Mouse (Mus musculus): ENCODE data around the gene Zfp131. TPM values are rescaled to one million over a fixed set of nuclear protein-coding genes. Genes with fewer than 3 reads are reported as not detected.

Zfp131 gene
- polyA plus RNA-seq, 1 experiment: 25.4 TPM

DNA sequence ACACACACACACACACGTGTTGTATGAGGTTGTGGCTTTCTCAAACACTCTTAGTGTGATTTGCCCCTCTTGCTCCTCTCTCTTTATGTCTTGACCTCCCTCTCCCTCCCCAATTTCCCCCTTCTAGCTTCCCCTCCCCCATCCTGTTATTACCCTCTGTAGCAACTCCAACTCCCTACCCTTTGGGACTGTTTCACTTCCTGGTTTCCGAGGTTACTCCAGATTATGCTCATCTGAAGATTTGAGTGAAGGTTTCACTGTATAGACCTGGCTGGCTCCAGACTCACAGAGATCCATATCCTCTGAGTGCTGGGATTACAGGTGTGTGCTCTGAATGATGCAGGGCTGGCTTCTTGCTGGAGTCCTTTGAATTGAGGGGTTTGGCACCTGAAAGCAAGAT lies 18.2 kb upstream of the Zfp131 start:
- no peak for TF ChIP-seq CTCF (IDR thresholded peaks at IDR 0.05; ENCODE audit: extremely low read depth, insufficient read depth, low read length)
- no peak for TF ChIP-seq POLR2A (IDR thresholded peaks at IDR 0.05; ENCODE audit: extremely low read depth, insufficient read depth, low read length)
- no peaks in the 10 kb centered on the region for H3K4me1 ChIP-seq (ENCODE audit: control insufficient read depth, insufficient read depth, low read length)
- no peak overlapping the region for H3K4me3 ChIP-seq (ENCODE audit: insufficient read depth, low read length)
- H3K27ac ChIP-seq (ENCODE audit: insufficient read depth, low read length): no peak overlapping the region

DNA sequence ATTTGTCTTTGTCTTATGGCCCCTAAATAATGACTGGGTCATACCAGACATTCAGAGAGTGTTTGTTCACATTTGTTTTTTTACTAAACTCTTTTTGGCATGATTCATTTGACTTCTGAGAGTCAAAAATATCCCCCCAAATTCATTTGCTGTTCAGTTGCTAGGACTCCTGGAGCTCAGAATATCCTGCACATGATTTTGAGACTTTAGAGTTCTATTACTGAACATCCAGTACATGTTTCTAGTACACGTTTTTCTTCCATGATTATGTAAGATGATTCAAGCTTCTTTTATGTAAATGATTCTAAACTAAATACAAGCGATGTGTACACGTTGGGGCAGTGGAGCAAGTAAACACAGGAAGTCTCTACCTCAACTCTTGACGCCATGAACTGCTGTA lies 7.0 kb upstream of the Zfp131 start:
- no peaks in the 10 kb centered on the region; the same call in 1 of the 2 replicates for H3K4me1 ChIP-seq (ENCODE audit: control insufficient read depth, insufficient read depth, low read length)
- H3K27ac ChIP-seq (ENCODE audit: insufficient read depth, low read length): no peak overlapping the region
- H3K4me3 ChIP-seq (ENCODE audit: insufficient read depth, low read length): no peak overlapping the region
- TF ChIP-seq CTCF (IDR thresholded peaks at IDR 0.05; ENCODE audit: extremely low read depth, insufficient read depth, low read length): no peak
- no peak for TF ChIP-seq POLR2A (IDR thresholded peaks at IDR 0.05; ENCODE audit: extremely low read depth, insufficient read depth, low read length)

DNA sequence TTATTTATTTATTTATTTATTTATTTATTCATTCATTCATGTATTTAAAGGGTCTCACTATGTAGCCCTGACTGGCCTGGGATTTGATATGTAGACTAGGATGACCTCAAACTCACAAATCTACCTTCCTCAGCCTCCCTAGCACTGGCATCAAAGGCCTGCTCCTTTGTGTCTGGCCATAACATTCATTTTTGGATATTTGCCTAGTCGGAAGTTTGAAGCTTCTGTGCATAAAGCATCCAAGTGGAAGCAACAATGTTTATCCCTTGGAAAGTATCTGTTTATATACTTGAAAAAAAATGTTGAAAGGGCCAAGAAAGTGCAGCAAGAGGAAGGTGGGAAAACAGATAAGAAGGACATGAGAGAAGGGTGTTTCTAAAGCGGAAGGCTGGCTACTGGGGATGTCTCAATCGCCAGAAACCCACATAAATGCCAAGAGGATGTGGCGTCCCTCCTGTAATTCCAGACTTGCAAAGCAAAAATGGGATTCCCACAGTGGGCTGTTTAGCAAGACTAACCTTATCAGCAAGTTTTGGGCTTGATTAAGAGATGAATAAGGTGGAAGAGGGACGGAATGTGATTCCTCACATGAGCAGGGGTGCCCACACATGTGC lies 2.2 kb upstream of the Zfp131 start:
- Histone ChIP-seq H3K4me3 (ENCODE audit: insufficient read depth, low read length) (no peak overlapping the region), H3K27ac (ENCODE audit: insufficient read depth, low read length) (no peak overlapping the region), H3K4me1 (ENCODE audit: control insufficient read depth, insufficient read depth, low read length) (peaks cover 2% of the 10 kb centered on the region)
- no peak for TF ChIP-seq POLR2A (IDR thresholded peaks at IDR 0.05; ENCODE audit: extremely low read depth, insufficient read depth, low read length)
- TF ChIP-seq CTCF (IDR thresholded peaks at IDR 0.05; ENCODE audit: extremely low read depth, insufficient read depth, low read length): no peak

DNA sequence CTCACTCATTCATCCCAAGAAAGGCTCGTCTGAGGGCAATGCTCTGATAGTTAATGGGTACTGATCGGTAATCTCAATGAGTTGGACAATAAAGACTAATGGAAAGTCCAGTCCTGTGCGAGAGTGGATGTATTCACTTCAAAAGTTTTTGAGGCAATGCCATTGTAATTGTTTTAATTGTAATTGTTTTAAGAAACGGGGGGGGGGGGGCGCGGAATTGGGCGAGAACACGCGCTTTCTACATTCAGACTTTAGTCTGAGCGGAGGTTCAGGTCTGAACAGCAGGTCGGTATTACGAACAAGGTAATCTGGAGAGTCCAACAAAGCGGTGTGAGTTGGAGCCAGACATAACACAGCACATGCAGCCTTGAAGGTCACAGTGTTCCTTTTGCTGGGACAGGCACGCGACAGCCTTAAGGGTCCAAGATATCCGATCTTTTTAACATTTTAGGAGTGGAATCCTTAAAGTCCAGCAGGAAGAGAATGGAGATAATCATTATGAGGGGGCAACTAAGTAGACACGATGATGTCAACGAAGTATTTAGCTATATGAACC lies 969 bp upstream of the Zfp131 start:
- H3K4me1 ChIP-seq (ENCODE audit: control insufficient read depth, insufficient read depth, low read length): peaks cover 4% of the 10 kb centered on the region
- H3K27ac ChIP-seq (ENCODE audit: insufficient read depth, low read length): no peak overlapping the region
- no peak for TF ChIP-seq POLR2A (IDR thresholded peaks at IDR 0.05; ENCODE audit: extremely low read depth, insufficient read depth, low read length)
- no peak for TF ChIP-seq CTCF (IDR thresholded peaks at IDR 0.05; ENCODE audit: extremely low read depth, insufficient read depth, low read length)
- H3K4me3 ChIP-seq (ENCODE audit: insufficient read depth, low read length): peak overlapping the region; percentile 89

DNA sequence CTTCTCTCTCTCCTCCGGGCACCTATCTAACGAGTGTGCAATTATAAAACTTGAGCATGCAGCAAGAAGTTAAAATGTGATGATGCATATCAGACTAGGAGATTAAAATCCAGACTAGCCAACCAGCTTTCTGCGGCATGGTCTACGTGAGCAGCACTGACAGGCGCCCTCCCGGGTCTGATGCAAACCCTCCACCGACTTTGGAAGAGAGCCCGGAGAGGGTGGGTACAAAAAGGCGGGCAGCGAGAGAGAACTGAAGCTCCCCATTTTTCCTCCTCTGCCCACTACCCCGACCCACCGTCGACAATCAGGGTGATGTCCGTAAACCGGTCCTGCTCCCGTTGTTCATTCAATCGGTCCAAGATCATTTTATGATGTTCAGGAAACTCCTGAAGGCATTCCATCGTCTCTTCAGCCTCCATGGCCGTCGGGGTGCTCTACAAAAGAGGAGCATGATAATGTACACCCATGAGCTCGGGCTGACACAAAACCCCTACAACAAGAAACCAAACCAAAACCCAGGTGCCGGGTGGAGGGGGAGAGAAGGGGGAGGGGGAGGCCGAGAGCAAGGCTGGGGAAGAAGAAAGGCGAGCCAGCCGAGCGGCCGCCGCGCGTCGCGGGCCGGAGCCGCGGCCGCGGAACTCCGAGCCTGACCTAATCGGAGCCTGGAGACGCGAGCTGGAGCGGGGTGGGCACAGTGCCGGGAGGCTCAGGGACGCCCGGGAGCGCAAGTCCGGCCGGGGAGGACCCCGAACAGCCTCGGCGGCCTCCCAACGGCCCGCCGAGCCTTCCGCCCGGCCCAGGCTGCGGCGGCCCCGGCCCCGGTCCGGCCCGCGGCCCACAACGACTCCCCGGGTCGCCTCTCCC lies 605 bp downstream of the Zfp131 start:
- Histone ChIP-seq H3K4me1 (ENCODE audit: control insufficient read depth, insufficient read depth, low read length) (peaks cover 5% of the 10 kb centered on the region), H3K27ac (ENCODE audit: insufficient read depth, low read length) (peak overlapping the region; percentile 98), H3K4me3 (ENCODE audit: insufficient read depth, low read length) (peak overlapping the region; percentile 89)
- TF ChIP-seq CTCF (IDR thresholded peaks at IDR 0.05; ENCODE audit: extremely low read depth, insufficient read depth, low read length) (no peak), POLR2A (IDR thresholded peaks at IDR 0.05; ENCODE audit: extremely low read depth, insufficient read depth, low read length) (peak; percentile 26; the same call in 1 of the 2 replicates)

DNA sequence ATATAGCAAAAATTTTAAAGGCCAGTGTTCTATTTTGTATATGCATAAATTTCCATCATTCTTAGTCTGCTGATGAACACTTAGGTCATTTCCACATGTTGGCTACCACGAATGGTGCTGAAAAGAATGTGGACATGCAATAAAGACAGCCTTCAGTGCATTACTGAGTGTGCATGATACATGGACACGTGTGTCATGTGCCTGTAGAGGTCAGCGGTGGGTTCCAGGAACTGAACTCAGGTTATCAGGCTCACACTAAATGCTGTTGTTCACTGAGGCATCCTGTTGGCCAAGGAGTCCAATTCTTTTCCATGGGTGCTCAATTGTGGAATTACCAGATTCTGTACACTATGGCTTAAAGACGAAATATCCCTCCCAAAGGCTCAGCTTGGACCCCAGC lies 7.1 kb downstream of the Zfp131 start:
- TF ChIP-seq POLR2A (IDR thresholded peaks at IDR 0.05; ENCODE audit: extremely low read depth, insufficient read depth, low read length) (no peak), CTCF (IDR thresholded peaks at IDR 0.05; ENCODE audit: extremely low read depth, insufficient read depth, low read length) (no peak)
- Histone ChIP-seq H3K27ac (ENCODE audit: insufficient read depth, low read length) (no peak overlapping the region; the same call in 1 of the 2 replicates), H3K4me1 (ENCODE audit: control insufficient read depth, insufficient read depth, low read length) (peaks cover 3% of the 10 kb centered on the region; the same call in 1 of the 2 replicates), H3K4me3 (ENCODE audit: insufficient read depth, low read length) (no peak overlapping the region)

DNA sequence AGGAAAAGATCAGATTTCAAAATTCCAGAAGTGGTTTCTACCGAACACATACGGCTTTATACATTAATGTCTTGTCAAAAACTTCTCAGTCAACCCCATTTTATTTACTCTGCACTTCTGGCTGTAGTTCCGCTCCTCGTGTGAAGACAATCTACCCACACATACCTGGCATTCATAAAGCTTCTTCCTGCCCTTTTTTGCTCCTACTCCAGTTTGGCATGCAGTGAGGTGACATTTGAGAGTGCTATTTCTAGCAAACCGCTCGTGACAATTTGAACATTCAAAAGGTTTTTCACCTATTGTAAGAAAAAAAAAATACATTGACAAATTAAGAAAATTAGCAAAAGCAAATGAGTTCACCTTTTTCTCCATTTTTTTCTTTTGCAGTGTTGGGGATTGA lies 22.1 kb downstream of the Zfp131 start:
- Histone ChIP-seq H3K4me3 (ENCODE audit: insufficient read depth, low read length) (no peak overlapping the region), H3K27ac (ENCODE audit: insufficient read depth, low read length) (no peak overlapping the region), H3K4me1 (ENCODE audit: control insufficient read depth, insufficient read depth, low read length) (peaks cover 2% of the 10 kb centered on the region)
- TF ChIP-seq POLR2A (IDR thresholded peaks at IDR 0.05; ENCODE audit: extremely low read depth, insufficient read depth, low read length) (no peak), CTCF (IDR thresholded peaks at IDR 0.05; ENCODE audit: extremely low read depth, insufficient read depth, low read length) (no peak)

DNA sequence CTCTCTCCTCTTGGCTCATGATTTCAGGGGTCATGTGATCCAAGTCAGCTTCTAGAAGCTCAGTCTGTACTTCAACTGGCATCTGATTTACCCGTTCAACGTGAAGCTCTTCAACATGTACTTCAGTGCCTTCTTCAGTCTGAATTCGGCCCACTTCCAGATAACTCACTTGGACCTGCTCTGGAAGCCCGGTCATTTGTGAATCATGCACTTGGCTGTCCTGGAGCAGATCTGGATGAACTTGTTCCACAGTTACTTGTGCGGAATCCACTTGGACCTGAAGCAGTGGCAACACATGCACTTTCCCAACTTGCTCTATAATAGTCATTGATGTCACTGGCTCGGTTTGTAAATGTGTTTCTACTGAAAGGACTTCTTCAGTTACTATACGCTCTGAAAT lies 24.2 kb downstream of the Zfp131 start:
- no peak overlapping the region for H3K27ac ChIP-seq (ENCODE audit: insufficient read depth, low read length)
- H3K4me1 ChIP-seq (ENCODE audit: control insufficient read depth, insufficient read depth, low read length): peaks cover 2% of the 10 kb centered on the region
- TF ChIP-seq CTCF (IDR thresholded peaks at IDR 0.05; ENCODE audit: extremely low read depth, insufficient read depth, low read length): no peak
- H3K4me3 ChIP-seq (ENCODE audit: insufficient read depth, low read length): no peak overlapping the region

DNA sequence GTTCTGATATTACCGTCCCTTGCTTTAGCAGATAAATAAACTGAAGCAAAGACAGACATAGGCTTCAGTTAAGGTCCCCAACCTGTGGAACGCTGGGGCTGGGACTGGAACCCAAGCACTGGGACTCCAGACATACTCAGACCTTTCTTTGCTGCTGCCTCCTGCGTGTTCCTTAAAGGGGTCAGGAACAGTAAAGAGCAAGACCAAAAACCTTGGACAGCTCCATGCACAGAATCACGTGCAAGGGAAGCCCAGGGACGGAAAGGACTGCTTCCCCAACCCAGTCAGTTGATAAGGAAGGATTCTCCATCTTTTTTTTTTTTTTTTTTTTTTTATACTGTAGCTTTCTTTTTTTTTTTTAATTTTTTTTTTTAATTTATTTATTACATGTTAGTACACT lies 33.9 kb downstream of the Zfp131 start:
- no peak for TF ChIP-seq POLR2A (IDR thresholded peaks at IDR 0.05; ENCODE audit: extremely low read depth, insufficient read depth, low read length)
- TF ChIP-seq CTCF (IDR thresholded peaks at IDR 0.05; ENCODE audit: extremely low read depth, insufficient read depth, low read length): no peak
- Histone ChIP-seq H3K27ac (ENCODE audit: insufficient read depth, low read length) (no peak overlapping the region), H3K4me1 (ENCODE audit: control insufficient read depth, insufficient read depth, low read length) (peaks cover 2% of the 10 kb centered on the region; the same call in 1 of the 2 replicates), H3K4me3 (ENCODE audit: insufficient read depth, low read length) (peak overlapping the region; percentile 84; the same call in 1 of the 2 replicates)

All from cortical plate, adult 2 months (tissue).